Mouse (Mus musculus) thymus, postnatal 25 days (tissue): ENCODE data around the gene Hmces.
"Not testable (repeated sequence)": the region's sequence is repeated elsewhere in the genome, so short reads cannot be mapped to it uniquely, and the experiment has no call there.

Experiments
- DNase-seq: peaks from one replicate; pipeline ENCODE4 v3.0.0; 2022

Gene Hmces

DNA sequence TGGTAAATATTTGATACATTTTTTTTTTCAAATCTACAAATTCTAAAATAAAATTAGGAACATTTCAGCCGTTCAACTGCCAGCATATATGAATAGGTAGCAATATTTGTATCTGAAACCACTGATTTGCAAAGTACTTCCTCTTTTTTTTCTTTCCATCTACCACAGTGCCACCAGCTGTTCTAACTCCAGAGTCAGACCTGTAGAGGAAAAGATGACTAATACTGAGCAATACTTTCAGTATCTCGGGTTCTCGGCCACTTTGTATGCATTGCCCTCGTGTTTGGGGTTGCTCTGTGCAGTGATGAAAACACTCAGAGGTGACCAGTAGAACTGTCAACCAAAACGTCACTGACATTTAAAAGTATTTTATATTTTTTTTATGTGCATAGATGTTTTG, 2.2 kb downstream of the Hmces start:
- DNase-seq, result no peak

DNA sequence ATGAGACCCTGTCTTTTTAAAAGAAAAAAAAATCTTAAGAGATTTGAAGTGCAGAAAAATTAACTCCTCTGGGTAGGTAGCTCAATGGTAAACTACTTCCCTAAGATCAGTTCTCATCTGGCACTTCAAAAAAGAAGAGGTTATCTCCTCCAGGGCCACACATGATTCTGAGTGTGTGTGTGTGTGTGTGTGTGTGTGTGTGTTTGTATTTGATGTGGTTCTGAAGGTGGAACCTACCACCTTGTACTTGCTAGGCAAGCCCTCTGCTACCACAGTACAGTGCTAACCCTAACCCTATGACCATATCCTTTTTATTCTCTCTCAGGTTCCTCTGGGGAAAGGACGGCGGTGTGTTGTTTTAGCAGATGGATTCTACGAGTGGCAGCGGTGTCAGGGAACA, 7.5 kb downstream of the Hmces start:
- no peak for DNase-seq

DNA sequence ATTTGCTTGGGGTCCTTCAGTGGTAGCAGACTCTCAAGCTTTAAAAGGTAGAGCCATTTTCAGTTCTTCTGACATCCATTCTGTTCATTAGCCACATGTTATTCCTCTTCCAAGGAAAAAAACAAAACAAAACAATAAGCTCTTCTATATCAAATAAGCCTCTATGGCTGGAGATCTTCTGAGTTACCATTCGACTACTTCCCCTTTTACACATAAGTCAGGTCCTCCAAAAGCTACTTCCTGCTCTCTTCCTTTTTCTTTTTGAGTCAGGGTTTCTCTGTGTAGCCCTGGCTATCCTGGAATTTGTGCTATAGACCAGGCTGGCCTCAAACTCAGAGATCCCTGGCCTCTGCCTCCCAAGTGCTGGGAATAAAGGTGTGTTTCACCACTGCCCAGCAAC, 9.9 kb downstream of the Hmces start:
- no peak for DNase-seq

DNA sequence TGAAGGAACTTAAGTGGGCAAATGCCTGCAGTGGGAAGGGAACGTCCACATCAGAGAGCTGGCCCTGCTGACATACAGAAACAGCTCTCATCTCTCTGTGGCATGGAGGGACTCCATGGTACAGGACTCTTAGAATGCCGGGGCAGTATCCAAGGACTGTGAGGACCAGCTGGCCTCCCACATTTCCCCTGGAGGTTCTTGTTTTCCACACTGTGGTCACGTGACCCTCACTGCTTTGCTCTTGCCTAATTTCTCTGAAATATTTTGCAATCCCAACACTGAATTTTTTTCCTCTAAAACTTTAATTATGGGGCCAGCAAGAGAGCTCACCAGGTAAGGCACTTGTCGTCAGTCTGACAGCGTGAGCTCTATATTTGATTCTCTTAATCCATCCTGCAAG, 21.3 kb downstream of the Hmces start:
- no peak for DNase-seq

DNA sequence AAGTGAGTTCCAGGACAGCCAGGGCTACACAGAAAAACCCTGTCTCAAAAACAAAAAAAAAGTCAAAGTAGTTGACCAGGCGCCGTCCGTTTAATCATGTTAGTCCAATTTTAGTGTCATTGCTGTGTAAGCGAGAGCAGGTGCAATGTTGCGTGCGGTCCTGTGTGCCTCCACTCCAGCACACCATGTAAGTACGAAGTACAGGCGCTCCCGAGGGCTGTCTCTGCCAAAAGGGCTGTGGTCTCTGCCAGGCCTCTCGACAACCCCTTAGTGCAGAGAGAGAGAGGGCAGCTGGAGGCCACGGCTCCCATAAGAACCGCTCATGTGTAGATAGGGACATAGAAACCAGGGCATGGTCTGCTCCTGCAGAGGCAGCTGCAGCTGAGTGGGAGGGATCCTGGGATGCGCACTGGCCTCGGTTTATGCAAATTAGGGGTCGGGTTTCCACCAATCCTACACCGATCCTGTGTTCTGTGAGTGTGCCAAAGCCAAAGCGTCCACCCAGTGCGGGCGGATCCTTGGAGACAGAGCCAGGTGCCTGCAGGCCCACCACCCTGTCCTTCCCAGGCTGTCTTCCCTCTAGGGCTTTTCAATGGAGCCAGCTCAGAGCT, 23.5 kb downstream of the Hmces start:
- no peak for DNase-seq

DNA sequence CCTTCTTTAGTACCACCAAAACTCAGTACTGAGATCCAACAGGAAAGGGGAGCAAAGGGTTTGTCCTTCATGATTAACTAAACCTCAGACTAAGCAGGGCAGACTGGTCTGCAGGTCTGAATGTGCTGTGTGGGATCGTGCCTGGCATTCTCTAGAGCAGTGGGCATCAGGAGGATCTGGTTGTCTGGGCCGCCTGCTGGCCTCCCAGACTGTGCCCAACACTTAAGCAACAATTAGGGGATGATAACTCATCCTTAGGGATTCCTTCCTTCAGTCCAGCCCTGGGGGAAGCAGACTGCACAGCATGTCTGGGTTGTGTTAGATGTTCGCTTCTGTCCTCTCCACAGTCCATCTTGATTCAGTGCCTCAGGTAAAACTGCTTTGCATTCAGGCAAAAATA, 25.2 kb downstream of the Hmces start:
- no peak for DNase-seq

DNA sequence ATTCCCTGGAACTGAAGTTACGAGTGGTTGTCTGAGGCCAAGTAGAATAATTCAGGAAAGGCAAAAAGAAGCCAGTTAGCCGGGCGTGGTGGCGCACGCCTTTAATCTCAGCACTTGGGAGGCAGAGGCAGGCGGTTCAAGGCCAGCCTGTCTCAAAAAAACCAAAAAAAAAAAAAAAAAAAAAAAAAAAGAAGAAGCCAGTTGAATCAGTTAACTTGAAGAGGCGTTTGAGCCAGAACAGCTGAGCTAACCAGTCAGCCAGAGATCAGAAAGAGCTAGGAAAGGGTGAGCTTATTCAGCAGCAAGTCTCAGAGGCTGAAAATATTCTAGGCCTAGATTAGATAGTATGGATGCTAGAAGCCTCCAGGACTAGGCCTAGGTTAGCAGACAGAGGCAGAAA, 28.4 kb downstream of the Hmces start:
- DNase-seq, result no peak

DNA sequence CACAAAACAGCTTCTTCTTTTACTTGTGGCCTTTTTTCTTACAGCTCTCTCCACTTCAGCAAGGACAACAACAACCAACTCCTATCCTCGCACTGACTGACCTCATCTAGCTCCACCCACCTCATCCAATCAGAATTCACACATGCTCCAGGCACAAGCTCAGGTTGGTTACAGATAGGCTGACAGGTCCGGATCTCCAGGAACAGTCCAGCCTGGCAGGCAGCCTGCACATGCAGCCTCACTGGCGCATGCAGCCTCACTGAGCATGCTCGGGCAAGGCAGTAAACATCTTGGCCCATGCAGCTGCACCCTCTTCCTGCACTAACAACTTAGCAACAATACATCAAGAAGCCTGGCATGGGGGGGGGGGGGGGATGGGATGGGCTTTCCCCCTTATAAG, 48.7 kb downstream of the Hmces start:
- DNase-seq, result not testable (repeated sequence)

DNA sequence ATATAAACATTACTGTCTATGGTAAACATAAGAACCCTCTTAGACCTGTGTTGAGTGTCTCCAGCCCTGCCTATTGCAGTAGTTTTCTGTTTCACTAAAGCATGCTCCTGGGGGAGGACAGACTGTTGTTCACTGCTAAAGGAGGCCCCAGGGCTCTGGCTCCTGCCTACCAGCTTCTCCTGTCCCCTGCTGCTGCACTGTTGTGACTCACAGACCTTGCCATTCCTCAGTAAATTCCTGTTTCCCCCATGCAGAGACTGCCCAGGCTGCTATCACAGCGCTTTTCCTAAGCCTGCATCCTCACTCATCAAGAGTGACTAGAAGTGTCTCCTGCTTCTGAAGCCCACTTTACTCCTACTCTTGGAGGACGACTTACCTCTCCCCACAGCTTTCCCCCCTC, 56.3 kb downstream of the Hmces start:
- no peak for DNase-seq

DNA sequence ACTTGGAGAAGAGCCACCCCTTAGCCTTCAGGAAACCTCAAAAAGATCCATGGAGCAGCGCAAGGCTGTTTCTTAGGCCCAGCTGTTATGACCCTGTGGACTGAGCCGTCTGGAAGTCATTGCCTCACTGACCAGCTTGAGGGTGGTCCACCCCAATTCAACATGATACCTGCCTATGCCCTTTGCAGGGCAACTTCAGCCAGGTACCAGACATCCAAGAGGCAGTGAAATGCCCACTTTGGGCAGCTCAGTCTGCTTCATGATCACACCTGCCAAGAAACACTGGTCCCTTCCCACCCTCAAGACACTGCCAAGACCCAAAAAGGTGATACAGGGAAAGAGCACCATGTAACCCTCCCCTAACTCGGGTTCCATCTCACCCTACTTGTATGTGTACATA, 66.0 kb downstream of the Hmces start:
- DNase-seq, result no peak

DNA sequence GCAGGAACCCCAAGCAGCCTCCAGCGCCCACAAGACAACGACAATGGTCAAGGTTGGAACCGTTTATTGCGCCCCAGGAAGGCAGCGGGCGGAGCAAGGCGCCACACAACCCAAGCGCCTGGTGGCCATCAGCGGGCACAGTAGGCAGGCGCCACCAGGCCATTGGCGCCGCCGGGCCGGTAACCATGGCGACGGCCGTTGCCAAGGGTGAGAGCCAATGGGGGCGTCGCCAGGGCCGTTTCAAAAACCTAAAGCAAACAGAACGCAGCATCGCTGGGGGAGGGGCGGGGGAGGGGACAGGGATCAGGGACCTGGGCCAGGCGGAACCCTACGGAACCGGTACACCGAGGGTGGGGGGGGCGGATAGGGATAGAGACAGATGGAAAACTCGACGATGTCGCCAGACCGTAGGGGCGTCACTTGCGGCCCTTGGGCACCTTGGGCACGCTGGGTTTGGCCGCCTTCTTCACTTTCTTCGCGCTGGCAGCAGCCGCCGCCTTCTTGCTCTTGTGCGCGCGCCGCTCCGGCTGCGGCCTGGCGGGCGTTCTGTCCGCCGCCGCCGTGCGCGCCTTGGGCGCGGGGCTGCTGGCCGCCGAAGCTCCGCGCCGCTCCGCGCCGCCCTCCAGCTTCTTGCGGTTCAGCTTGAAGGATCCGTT, 66.8 kb downstream of the Hmces start:
- peak; percentile 57 for DNase-seq

DNA sequence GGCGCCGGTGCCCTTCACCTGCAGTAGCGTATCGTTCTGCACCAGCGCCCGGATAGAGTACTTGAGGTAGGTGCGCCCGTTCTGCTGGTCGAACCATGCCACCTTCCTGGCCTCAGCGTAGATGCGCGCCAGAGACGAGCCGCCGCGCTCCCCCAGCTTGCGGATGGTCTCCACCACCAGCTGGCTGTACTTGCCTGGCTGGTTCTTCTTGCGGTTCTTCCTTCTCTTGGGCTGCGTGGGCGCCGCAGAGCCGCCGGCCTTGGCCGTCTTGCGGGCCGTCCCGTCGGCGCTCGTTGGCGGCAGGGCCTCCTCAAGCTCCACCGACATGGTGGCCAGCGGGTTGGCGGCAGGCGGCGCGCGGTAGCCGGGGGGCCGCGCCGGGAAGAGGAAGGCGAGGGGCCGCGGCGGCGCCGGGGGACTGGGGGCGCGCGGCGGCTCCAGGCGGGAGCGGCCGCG, 67.3 kb downstream of the Hmces start:
- peak; percentile 32 for DNase-seq

DNA sequence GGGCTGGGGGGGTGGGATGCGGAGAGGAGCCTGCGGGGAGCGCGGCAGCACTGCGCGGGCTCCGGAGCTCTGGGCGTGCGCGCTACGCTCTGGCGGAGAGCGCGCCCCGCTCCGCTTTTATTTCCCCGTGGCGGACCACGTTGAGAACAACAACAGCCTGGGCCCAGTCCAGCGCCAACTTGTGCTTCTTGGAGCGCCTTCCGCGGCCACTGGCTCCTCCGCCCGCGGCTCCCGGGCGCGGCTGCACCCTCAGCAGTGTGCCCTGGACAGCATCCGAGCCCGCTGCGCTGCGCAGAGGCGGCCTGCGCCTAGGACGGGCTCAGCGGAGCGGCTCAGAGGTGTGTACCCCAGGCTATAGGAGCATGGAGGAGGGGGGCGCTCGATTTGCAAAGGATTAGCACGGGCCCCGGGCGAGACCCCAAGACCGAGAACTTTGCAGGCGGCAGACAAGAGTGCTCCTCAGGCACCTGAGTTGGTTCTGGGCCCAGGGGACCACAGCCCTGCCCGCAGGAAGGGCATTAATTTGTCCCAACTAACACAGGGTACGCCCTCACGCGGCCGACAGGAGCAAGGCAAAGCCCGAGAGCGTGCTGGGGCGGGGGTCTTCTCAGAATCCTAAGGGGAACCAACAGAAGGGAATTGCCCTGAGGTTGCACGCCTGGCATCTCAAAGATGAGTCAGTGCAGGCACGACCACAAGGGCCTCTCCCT, 68.0 kb downstream of the Hmces start, which contains the start of gene H1fx:
Gene H1fx, minus strand, starts transcription at position 91 of the 710 bp plus-strand sequence.
- peak; percentile 45 for DNase-seq

DNA sequence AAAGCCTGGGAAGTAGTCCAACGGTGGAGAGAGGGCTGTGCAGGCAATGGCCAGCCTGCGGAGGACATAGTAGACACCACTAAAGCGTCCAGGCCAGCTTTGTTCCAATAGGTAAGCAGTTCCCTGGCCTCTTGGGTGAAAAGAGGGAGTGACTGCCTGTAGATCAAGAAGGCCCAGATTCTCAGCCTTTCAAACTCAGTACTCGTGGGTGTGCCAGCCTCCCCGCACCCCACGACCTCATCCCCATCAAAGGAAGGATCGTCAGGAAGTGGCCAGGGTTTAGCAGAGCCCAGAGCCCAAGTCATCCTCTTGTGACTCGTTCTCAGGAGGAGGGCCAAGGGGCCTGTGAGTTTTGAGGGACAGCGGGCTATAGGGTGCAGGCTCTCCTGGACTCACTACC, 68.8 kb downstream of the Hmces start:
- DNase-seq, result no peak
